Mouse (Mus musculus): ENCODE results near the gene Tulp2.
"Not testable (repeated sequence)": the region's sequence is repeated elsewhere in the genome, so short reads cannot be mapped to it uniquely, and the experiment has no call there.

The Tulp2 gene

DNA sequence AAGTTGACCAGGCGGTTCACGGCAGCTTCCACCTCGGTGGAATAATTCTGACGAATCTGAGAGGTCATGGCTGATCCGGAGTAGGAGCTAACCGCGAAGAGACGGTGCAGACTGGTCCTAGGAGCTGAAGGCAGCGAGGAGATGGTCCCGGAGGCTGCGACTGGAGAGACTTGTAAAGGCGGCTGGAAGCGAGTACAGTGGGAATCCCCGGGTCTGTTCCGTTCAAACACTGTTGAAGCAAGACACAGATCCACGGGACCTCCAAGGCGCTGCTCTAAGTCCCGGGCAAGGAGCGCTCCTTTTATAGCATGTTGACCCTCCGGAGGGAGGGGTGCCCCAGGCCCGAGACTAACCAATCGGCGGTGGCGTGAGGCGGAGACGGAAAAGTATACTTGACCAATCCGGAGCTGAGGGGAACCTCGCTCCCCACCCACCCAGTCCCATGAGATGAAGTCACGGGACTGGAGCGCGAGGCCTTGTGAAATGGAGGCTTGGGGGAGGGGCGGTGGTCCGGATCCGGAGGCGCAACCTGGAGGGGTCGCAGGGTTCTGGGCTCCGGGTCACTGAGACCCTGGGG lies 22.0 kb upstream of the Tulp2 start, which contains the start of gene Ftl1:
TSS of gene Ftl1 (minus strand) at position 321 of the 577 bp plus-strand sequence.
- peak; percentile 96 for DNase-seq (ENCODE audit: low read depth, low spot score)

DNA sequence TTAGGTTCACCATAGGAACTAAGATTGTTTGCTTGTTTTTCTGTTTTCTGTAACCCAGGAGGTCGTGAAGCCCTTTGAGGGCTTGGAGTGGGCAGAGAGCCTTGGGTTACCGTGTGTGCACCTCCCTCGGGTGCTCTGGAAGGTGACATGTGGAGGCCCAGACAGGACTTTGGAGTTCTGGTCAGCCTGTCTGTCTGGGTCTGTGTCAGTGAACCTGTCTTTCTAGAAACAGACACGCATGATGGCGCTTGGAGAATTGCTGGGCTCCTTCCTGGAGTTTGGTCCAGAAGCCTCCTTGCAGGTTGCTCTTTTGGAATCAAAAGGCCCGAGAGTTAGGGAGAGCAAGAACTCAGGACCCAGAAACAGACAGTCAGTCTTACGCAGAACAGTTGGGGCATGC lies 21.3 kb upstream of the Tulp2 start:
- no peak for DNase-seq (ENCODE audit: low read depth, low spot score)

DNA sequence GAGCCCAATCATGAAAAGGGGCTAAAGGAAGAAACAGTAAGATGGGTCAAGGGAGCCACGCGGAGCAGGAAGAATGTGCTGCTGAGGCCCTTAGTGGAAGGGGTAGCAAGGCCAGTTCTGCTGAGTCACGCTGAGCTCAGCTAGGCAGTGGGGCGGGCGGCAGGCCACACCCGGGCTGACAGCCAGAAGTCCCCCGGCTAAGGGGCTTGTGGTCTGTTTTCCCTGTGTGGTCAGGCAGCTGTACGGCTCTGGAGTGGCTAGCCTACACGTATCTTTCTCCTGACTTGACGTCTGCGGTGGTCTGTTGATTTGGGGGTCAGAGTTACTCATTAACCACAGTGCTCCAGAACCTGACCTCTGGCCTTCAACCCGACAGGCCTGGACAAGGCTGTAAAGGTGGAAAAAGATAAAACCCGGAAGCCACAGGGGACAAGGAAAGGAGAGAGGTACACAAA lies 20.8 kb upstream of the Tulp2 start:
- peak; percentile 92 for DNase-seq (ENCODE audit: low read depth, low spot score)

DNA sequence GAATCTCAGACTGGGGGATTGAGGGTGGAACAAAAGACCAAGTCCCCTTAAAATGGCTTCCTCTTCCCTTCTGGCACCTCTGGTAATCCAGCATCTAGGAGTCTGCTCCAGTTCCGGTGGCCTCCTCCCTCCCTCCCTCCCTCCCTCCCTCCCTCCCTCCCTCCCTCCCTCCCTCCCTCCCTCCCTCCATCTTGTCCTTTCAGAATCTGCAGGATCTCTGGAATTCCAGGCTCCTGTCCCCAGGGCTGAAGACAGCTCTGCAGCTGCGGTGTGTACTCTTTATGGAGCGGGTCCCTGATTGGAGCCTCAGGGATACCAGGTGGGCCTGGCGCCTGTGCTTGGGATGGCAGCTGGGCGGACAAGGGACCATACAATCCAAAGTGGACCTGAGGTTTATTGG lies 20.4 kb upstream of the Tulp2 start:
- no peak for DNase-seq (ENCODE audit: low read depth, low spot score)

DNA sequence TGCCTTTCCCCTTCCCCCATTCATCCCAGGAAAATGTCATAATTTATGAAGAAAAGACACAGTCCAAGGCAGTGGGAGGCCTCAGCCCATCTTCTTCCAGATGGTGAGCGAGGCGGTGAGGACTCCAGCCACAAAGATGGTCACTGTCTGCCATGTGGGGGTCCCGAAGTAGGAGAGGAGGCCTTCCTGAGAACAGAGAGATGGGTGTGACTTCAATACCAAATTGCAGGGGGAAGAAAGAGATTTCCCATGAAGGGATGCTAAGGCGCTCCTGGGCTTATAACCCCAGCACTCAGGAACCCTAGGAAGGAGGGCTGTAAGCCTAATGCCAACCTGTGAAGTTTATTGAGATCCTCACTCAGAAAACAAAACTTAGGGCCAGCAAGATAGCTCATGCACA lies 19.9 kb upstream of the Tulp2 start:
- no peak for DNase-seq (ENCODE audit: low read depth, low spot score)

DNA sequence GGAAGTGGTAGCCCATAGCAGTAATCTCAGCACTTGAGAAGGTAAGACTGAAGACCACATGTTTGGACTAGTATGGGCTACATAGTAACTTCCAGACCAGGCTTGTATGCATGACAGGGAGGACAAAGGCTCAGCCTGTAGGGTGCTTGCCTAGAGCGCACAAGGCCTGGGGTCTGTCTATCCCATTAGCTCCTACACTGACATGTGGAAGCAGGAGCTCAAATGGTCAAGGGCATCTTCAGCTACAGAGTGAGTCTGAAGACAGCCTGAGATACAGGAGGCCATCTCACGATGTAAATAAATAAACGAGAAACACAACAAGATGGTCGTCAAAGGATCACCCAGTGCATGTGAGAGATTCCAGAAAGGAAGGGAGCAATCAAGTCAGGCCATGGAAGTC lies 19.4 kb upstream of the Tulp2 start:
- DNase-seq (ENCODE audit: low read depth, low spot score): no peak

DNA sequence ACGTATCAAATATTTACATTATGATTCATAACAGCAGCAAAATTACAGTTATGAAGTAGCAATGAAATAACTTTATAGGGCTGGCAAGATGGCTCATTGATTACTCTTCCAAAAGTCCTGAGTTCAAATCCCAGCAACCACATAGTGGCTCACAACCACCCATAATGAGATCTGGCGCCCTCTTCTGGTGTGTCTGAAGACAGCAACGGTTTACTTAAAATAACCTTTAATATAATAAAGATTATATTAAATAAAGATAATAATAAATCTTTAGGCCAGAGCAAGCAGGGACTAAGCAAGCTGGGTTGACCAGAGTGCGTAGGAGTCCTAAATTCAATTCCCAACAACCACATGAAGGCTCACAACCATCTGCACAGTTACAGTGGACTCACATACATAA lies 18.8 kb upstream of the Tulp2 start:
- not testable (repeated sequence) for DNase-seq (ENCODE audit: low read depth, low spot score)

DNA sequence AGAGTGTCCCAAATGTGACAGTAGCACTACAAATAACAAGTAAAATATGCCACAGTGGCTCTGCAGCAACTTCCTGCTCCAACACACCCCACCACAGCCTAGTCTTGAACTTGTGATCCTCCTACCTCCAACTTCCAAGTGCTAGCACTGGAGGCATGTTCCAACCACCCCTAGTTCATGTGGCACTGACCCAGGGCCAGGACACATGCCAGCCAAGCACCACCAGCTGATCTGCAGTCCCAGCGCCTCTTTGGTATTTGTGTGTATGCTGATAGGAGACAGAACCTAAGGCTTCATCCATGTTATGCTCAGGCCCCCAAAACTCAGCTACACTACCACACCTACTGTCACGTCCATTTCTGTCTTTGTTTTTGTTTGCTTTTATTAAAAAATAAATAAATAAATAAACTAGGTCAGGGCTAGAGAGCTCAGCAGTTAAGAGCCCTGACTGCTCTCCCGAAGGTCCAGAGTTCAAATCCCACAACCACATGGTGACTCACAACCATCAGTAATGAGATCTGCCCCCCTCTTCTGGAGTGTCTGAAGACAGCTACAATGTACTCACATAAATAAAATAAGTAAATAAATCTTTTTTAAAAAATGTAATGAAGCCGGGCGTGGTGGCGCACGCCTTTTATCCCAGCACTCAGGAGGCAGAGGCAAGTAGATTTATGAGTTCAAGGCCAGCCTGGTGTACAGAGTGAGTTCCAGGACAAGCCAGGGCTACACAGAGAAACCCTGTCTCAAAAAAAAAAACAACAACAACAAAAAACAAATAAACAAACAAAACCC lies 17.5 kb upstream of the Tulp2 start:
- no peak for DNase-seq (ENCODE audit: low read depth, low spot score)

DNA sequence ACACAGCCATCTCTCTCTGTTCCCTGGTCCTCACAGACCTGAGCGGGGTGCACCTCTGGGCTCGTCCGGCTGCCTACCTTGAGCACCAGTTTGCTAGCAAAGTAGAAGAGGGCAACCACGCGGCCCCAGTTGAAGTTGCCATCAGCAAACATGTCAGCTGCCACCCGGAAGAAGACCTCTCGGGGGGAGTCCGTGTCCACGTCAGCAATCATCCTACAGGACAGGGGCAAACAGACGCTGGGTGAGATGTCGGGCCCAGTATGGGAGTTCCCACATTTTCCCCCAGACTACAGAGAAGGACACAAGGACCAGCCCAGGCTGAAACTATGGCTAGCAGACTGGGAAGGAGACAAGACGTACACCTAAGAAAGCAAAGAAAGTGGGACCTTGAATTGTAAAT lies 16.6 kb upstream of the Tulp2 start:
- DNase-seq (ENCODE audit: low read depth, low spot score): no peak

DNA sequence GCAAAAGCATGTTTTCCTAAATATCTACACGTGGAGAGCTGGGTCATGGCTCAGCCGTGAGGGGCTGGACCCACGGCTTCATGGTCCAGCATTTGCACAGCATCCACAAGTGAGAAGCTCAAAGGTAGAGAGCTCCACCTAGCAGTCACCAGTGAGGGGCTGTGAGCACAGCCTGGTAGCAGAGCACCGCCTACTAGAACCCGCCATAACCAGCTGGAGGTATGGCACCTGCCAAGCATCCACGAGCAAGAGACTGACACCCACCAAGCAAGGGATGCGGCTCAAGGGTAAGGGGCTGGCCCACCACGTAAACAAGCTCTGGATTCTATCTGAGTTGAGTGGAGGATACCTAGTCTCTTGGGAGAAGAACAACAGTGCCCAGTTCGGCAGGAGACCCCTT lies 16.1 kb upstream of the Tulp2 start:
- DNase-seq (ENCODE audit: low read depth, low spot score): no peak

DNA sequence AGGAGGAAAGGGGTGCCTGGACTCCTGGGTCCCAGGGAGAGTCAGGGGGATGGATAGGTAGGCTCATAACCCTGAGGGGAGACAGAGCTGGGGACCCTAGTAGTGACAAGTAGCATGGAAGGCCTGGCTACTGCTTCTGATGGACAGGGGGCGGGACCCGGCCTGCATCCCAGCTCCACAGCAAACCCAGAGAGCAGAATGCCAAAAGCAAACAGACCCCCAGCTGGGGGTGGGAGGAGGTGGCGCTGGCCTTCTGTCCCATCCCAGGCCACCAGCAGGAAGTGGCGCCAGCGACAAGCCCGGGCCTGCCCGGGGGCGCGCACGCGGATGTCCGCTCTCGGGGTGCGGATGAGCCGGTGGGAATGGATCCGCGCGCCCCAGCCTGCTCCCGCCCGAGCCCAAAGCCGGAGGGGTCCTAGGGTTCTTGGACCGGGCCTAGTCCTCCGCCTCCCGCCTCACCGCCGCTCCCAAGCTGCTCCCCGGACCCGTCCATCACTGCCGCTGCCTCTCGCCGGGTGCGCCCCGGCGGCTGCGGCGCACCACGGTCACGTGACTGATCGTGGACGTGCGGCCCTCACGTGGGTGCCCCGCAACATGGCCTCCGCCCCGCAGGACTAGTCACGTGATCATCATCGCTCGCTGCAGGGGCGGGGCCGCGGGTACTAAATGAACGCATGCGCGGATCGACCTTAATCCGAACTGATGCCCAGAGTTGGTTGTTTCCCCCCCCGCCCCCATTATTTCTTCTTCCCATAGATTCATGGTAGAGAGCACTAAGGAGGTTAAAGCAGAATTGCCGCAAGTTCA lies 15.2 kb upstream of the Tulp2 start, which contains the start of gene Bax:
TSS of gene Bax (minus strand) at position 616 of the 807 bp plus-strand sequence.
- DNase-seq (ENCODE audit: low read depth, low spot score): peak; percentile 90

DNA sequence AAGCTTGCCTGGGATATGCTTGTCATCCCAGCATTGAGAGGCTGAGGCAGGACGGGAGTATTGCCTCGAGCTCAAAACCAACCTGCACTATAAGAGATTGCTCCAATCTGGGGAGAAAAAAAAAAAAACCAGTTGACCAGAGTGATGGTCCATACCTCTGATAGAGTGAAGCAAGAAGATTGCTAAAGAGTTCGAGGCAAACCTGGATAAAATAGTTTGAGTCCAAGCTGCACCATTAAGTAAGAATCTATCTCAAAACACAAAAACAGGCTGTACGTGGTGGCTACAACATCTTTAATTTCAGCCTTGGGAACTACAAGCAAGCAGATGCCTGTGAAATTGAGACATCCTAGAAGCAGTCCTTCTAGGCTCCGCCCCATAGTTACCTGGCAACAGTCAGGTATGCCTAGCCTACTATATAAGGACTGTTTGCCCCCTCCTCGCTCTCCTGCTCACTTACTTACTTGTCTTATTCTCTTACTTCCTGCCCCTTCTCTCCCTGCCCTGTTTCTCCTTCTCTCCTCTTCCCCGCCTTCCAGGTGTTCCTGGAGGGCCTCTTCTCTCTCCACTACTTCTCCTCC lies 14.5 kb upstream of the Tulp2 start:
- no peak for DNase-seq (ENCODE audit: low read depth, low spot score)

DNA sequence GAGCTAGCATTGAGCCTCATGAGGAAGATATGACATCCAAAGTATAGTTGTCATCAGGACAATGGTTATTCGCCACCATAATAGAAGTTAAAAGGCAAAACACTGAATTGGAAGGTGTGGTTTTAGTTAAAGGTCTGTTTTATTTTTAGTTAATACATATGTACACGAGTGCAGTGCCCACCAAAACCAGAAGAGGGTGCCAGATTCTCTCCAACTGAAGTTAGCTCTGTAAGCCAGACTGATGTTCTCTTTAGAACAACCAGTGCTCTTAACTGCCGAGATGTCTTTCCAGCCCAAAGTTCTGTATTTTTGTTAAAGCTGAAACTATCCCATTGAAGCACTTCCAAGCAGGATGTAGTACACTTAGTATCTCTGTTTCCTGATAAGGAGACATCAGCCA lies 10.8 kb upstream of the Tulp2 start:
- peak; percentile 86 for DNase-seq (ENCODE audit: low read depth, low spot score)

DNA sequence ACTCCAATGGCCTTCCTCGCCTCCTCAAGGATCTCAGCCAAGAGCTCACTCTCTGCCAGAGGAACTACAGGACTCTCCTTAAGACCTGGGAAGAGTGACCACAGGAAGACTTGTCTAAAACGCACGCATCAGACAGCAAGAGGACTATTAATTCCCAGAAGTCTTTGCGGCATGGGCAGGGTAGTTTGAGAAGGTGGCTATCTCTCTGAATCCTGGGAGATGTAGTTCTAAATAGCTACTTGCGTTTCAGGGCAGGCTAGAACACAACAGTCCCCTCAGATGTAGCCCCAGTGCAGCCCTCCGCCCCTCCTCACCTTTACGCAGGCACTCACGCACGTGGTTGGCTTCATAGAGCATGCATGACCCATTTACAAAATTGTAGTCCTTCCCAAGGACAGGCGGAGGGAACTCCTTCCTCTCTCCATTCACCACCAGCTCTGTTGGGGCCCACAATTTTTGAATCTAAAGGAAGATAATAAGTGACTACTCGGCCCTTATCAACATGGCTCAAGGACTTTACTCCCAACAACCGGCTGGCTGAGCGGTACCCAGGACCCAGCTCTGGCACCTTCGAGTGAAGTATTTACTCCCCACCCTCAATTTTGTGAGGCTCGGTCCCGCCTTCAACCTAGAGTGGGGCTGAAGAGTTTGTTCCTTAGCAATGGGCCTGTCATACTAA lies 6.2 kb upstream of the Tulp2 start:
- DNase-seq (ENCODE audit: low read depth, low spot score): peak; percentile 39

DNA sequence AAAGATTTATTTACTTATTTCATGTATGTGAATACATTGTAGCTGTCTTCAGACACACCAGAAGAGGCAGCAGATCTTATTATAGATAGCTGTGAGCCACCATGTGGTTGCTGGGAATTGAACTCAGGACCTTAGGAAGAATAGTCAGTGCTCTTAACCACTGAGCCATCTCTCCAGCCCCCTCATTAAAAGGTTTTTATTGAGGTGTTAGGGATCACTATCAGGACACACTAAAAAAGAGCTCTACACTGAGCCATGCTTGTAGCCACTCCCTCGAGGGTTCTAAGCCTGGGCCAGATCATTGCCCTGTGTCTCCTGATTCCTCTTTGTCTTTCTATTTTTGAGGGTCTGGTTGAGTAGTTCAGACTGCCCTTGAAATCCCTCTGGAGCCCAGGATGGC lies 5.2 kb upstream of the Tulp2 start:
- DNase-seq (ENCODE audit: low read depth, low spot score): no peak

DNA sequence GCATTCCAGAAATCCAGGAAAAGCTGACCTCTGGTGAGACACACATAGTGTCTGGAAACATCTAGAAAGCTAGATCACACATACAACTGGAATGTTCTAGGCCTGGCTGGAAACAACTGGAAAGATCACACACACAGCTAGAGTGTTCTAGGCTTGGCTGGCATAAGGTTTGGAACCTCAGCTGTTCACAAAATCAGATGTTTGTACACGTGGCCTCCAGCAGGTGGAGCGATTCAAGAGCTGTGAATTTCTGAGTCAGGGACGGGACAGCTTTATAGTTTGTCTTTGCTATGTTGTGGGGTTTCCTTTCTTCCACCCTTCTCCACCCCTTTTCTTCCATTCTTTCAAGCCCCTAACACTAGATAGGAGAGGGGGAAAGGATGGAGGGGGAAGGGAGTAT lies 4.7 kb upstream of the Tulp2 start:
- peak; percentile 76 for DNase-seq (ENCODE audit: low read depth, low spot score)

DNA sequence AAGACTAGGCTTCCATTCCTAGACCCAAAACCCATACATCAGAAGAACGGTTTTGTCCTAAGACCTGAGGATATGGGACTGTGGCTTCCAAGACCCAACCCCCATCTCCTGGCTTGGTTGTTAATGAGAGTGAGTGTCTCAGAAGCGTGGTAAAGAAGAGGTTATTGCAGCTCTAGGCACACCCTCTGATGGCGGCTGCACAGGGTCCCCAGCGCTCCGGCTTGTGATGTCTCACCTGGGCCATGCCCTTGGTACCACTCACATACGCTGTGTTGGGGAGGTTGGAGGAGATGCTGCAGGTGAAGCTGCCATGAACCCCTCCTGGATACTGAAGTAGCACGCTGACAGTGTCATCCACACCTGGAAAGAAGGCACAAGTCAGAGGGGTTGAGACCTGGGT lies 2.9 kb upstream of the Tulp2 start:
- DNase-seq (ENCODE audit: low read depth, low spot score): no peak

DNA sequence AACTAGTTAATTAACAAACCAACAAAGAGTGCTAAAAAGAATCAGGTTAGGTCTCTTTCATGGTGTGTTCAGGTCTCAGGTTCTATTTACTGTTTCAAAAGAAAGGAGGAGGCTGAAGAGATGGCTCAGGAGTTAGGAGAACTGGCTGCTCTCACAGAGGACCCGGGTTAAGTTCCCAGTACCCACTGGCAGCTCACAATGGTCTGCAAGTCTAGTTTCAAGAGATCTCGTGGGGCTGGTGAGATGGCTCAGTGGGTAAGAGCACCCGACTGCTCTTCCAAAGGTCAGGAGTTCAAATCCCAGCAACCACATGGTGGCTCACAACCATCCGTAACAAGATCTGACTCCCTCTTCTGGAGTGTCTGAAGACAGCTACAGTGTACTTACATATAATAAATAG lies 1.4 kb upstream of the Tulp2 start:
- not testable (repeated sequence) for DNase-seq (ENCODE audit: low read depth, low spot score)

DNA sequence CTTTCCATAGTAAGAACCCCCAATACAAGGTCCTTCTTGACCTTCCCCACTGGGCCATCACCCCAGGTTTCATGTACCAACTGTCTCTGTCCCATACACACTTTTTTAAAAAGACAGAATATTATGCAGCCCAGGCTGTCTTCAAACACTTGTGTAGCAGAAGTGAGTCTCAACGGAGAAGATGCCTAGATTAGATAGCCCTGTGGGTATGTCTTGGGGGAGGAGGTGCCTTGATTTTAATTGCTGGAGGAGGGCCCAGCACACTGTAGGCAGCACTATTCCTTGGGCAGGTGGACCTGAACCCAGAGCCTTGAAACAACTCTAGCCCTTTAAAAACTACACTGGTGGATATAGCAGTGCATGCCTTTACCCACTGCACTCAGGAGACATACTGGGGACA lies 489 bp downstream of the Tulp2 start:
- DNase-seq (ENCODE audit: low read depth, low spot score): no peak

DNA sequence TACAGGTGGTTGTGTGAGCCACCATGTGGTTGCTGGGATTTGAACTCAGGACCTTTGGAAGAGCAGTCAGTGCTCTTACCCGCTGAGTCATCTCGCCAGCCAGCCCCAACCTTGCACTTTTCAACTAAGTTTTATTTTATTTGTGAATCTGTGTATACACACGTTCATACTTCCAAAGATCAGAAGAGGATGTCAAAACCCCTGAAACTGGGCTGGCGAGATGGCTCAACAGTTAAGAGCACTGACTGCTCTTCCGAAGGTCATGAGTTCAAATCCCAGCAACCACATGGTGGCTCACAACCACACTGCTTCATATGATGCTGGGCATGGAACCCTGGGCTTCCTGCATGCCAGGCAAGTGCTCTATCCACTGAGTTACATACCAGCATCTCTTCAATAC lies 3.3 kb downstream of the Tulp2 start:
- not testable (repeated sequence) for DNase-seq (ENCODE audit: low read depth, low spot score)

DNA sequence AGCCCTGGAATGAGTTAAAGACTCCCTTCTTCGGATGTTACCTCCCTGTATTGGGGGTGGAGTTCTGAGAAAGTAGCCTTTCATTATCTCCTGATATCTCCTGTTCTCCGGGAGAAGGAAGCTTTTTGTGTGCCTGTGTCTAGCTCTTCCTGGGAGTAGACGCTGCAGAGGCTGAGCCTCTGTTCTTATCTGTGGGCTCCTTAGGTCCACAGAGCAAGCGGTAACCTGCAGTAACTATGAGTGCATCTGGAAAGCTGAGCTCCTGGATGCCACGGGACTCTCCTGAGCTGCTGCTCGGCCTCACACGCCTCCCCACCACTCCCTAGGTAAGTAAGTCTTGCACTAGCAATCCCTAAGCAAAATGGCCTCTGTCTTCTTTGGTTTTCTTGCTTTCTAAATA lies 4.5 kb downstream of the Tulp2 start:
- DNase-seq (ENCODE audit: low read depth, low spot score): no peak
